Mouse (Mus musculus) testis, adult 2 months (tissue): Measurements from ENCODE around the gene Ly75.

Experiments
- CTCF ChIP-seq: fragments of 200-500 bp; IDR thresholded peaks from 2 replicates; pipeline ENCODE4 v1.5.1; 2012; ENCODE audit warnings: low read depth, mild to moderate bottlenecking, inconsistent platforms, low read length, moderate library complexity; ENCODE audit not compliant: control insufficient read depth, insufficient read depth, insufficient replicate concordance
- POLR2A ChIP-seq: fragments of 200-500 bp; IDR thresholded peaks from 2 replicates; pipeline ENCODE4 v1.6.1; 2012; ENCODE audit warnings: low read depth, mild to moderate bottlenecking, inconsistent platforms, low read length, moderate library complexity; ENCODE audit not compliant: control insufficient read depth

- TF ChIP-seq CTCF, result no peak
- no peak for TF ChIP-seq POLR2A
These were observed 129.6 kb downstream of the Ly75 start for GRCm38 (mm10) chr2:60253506-60253905.
